Mouse (Mus musculus) lung, postnatal 4 days (tissue): Measurements from ENCODE around the gene Brip1.
A peak's percentile ranks its signal among the peaks of the same experiment; 100 is the strongest.
"Not testable (repeated sequence)": the region's sequence is repeated elsewhere in the genome, so short reads cannot be mapped to it uniquely, and the experiment has no call there.

Source experiments
- DNase-seq, 2 experiments: peaks; one replicate each; pipeline ENCODE4 v3.0.0; 2021

Gene Brip1

GRCm38 (mm10) chr11:86201037-86201786 lies at the start of gene Brip1:
TSS of gene Brip1 (minus strand) at chr11:86201193.
- DNase-seq, result peak; percentile 93 to 95

DNA sequence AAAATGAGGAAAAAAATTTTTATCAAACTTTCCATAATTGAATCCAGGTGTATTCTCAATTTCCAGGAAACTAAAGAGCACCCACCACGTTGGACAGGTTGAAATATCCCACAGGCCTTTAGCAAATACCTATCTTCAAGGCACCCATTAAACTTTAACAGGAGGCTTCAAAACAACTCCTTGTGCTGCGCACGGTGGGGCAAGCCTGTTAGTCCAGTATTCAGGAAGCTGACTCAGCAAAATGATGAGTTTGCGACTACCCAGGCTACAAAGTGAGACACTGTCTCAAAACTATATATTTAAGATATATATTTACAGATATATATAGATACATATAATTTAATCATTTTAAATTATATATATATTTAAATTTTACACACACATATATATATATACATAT lies 31.5 kb upstream of the Brip1 start:
- DNase-seq, result no peak

- no peak for DNase-seq
These were observed 30.9 kb upstream of the Brip1 start for GRCm38 (mm10) chr11:86231781-86232350.

GRCm38 (mm10) chr11:86226646-86227180 lies 25.7 kb upstream of the Brip1 start:
- no peak for DNase-seq

- DNase-seq, result no peak
These were observed 24.8 kb upstream of the Brip1 start for GRCm38 (mm10) chr11:86225761-86226160.

DNA sequence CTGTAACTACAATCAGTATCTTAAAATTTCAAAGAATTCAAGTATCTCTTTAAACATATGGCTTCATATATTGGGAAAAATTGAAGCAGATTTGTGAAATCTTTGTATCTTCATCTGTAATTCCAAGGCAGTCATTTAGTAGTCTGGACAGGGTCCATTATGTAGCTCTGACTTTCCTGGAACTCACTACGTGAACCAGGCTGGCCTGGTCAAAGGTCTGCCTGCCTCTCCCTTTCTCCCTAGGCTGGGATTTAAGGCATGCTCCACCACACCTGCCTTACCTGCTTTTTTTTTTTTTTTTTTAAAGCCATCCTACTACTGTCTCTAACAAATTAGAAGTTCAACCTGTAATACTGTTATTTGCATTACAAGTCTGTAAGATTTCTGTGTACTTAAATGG lies 10.8 kb upstream of the Brip1 start:
- DNase-seq, result no peak

DNA sequence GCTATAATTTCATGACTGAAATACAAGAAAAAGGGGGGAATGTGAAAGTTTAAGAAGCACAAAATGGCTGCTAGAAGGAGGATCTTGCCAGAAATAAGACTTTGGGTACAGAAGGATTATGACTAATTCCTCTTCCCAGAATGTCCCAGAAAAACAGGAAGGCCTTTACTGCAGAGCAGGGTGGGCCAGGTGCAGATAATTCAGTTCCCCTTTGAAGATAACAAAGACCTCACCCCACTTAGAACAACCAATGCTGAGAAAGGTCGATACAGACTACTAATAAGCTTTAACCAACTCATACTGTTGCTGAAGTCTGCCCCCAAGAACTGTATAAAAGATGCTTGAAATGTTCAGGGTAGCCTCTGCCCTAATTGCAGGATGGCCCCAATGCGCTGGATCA lies 8.1 kb upstream of the Brip1 start:
- DNase-seq, result no peak

GRCm38 (mm10) chr11:86205876-86206275 lies 4.9 kb upstream of the Brip1 start:
- no peak for DNase-seq

DNA sequence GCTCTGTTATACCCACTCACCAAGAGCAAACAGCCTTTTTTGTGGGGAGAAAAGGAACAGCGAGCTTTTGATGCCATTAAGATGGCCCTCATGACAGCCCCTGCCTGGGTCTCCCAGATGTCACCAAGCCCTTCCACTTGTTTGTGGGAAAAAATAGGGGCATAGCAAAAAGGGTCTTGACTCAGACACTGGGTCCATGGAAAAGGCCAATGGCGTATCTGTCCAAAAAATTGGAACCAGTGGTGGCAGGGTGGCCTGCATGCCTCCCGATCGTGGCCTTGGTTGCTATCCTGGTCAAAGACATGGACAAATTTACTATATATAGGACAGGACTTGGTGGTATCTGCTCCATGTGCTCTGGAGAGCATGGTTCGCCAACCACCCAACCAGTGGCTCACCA lies 4.0 kb upstream of the Brip1 start:
- no peak for DNase-seq

DNA sequence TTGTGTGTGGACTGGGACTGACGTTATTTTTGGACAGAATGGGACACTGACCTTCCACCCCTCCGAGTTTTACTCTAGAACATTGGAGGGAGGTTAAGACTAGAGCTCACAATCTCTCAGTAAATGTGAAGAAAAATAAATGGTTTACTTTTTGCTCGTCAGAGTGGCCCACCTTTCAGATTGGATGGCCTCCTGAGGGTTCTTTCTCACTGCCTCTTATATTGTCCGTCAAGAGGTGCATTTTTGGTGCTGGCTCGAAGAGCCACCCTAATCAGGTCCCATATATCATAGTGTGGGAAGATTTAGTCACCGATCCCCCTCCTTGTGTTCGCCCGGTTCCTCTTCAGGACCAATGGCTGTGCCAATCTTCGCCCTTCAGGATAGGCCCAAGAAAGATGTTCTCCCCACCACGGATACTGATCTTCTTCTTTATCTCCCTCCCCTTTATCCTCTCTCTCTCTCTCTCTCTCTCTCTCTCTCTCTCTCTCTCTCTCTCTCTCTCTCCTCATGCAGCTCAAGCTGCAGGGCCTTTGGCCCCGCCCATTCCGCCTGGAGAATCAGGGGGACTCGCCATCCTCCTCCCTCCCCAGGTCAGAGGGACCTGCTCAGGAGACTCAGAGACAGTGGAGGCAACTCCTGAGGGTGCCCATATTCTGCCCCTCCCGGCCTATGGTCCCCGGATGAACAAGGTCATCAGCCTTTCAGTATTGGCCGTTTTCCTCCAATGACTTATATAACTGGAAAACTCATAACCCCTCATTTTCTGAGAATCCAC lies 1.1 kb upstream of the Brip1 start:
- DNase-seq, result peak; percentile 23 to 41

DNA sequence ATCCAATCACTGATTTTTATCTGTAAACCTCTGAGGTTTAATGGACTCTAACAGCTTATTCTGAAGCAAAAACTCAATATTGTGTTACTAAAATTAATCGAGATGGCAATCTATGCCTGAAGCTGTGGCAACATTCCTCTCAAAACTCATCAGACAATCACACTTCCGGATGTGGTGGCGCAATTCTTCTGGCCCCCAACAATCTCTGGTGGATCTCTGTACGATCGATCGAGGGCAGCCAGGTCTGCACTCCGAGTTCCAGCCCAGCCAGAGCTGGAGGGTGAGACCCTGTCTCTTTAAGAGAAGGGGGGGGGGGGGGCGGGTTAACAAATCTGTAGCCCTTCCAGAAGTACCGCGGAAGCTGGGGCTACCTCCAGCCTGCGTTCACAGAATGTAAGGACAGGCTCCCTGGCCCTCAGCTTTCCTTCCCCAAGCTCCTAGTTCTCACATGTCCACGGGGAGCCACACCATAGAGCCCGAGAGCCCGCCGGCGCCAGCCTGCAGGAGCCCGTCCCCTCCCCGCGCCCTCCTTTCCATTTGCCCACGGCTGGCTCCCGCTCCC lies 452 bp downstream of the Brip1 start:
- DNase-seq, result no peak

GRCm38 (mm10) chr11:86199733-86200132 lies 1.3 kb downstream of the Brip1 start:
- DNase-seq, result no peak

DNA sequence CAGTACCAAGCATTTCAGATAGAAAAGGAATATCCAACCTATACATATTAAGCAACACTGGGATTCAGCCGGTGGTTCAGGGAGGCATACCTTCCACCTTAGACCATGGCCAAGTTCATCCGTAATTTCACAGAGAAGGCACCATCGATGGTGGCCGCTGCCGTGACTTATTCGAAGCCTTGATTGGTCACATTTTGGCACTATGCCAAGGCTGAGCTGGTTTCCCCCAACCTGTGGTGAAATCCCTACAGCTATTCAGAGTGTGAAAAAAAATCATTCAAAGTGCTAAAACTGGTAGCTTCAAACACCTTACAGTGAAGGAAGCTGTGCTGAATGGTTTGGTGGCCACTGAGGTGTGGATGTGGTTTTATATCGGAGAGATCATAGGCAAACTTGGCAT lies 15.8 kb downstream of the Brip1 start:
- DNase-seq, result not testable (repeated sequence)

DNA sequence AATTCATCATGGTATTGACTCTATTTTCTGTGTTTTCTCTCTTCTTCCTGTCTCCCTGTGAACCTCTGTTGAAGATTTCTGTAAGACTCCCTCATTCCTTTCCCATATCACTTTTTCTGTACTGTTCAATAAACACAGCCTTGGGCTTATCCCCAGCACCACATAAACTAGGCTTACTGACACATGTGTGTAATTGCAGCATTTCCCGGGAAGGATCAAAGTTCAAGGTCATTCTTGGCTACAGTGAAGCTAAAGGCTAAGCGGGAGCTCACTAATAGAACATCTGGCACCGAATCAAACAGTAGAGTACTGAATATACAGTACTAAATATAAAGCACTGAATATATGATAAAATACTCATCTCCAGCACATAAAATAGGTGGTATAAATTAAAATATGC lies 25.2 kb downstream of the Brip1 start:
- DNase-seq, result peak in 1 of 2 experiments; percentile 10

- peak; percentile 27 to 75 for DNase-seq
These were observed 26.8 kb downstream of the Brip1 start for GRCm38 (mm10) chr11:86174173-86174572.

GRCm38 (mm10) chr11:86170743-86171142 lies 30.2 kb downstream of the Brip1 start:
- no peak for DNase-seq

DNA sequence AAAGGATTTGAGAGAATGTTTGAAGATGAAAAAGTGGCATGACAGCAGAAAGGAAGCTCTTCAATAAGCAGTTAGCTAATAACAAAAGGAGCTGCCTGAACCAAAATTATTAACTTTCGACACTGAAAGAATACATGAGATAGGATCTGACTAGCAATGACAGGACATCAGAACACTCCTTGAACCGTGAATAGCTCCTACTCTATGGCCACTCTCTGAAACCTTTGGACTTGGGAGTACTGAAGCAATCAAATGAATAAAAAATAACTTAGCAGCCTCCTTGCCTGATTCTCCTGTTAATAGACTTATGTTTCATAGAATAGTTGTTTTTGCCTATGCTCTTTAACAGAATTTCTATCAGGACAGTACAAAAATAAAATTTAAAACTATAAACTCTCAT lies 40.7 kb downstream of the Brip1 start:
- no peak for DNase-seq

DNA sequence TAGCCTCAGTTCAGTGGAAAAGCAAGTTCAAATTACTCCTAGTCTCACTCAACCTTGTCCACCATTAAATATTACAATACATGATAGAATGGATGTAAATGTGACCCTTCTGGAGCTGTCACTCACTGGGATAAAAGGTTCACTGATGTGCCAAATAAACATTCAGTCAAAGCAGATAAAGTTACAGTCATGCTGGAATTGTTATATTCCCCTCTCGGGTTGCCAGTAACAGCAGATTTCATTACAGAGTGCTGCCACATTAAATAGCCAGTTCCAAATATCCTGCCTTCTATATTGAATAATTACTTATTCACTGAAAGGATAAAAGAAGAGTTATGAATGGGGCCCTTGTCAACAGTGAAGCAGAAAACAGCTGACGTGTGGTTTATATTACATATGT lies 42.0 kb downstream of the Brip1 start:
- DNase-seq, result no peak

- DNase-seq, result no peak
These were observed 45.4 kb downstream of the Brip1 start for GRCm38 (mm10) chr11:86155638-86156037.

DNA sequence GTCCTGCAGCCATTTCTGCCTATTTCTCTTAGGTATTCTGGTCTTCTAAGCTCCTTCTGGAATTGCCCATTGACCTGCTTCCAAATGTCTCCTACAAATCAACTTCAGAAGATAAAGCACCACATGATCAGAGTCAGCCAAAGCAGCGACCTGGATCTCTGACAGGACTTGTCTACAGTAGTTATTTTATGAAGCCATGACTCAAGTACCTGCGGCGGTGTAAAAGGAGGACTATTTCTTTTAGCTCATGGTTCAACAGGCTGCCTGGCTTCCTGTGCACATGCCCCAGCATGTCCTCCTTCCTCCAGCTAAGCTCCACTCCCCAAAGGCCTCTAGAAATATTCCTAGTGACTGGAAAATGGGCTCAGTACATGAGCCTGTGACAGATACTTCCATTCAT lies 69.7 kb downstream of the Brip1 start:
- DNase-seq, result no peak

DNA sequence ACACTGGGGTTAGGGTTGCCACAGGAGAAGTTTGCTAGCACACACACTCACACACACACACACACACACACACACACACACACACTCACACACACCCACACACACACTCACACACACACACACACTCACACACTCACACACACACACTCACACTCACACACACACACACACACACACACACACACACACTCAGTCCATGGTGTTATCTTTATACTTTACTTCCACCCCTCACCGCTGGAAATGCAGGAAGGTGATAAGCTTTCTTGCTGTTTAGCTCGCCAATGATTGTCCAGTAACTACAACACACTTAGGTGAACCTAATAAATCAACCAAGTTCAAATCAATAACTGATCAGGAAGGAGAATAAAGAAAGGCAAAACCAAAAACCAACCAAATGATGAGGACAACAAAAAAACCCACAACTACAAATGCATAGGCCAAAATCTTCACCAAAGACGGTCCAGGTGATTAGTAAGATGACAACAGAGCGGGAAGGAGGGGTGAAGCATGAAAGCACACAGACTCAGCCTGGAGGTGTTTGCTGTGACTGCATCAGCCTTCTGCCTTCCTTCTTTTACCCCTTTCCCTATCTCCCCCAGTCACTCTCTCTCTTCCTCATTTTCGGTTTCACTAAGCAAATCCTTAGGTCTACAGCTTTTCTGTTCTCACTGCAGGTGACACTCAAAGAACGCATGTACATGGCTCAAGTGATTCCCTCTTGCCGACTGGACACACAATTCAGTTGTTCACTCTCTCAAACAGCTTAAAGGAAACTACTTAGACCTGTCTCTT lies 83.7 kb downstream of the Brip1 start:
- DNase-seq, result no peak

- no peak for DNase-seq
These were observed 85.0 kb downstream of the Brip1 start for GRCm38 (mm10) chr11:86115955-86116354.

DNA sequence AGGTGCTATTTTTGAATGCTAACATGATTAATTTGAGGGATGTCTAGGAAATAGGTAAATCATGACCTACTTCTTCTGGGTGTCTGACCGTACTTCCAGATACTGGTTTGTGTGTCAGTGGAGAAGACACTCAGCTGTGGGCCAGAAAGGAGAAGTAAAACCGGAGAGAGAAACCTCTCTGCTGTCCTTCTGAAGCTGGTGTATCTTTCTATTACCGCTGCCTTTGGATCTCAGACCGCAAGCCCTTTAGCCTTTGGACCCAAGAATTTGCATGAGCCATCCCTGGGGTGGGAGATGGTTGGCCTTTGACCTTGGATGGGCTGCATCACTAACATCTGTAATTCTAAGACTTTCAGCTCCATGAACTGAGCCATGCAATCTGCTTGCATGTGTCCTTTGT lies 93.7 kb downstream of the Brip1 start:
- DNase-seq, result no peak
